Mouse (Mus musculus): ENCODE results near the gene Zdhhc13.

Gene Zdhhc13

GRCm38 (mm10) chr7:48842353-48842752, 53.5 kb downstream of the Zdhhc13 start:
- DNase-seq (ENCODE audit: low spot score in 2 of 2) = peak; percentile 65 to 78

GRCm38 (mm10) chr7:48843541-48843940, 54.7 kb downstream of the Zdhhc13 start:
- DNase-seq (ENCODE audit: low spot score in 2 of 2) = no peak

- no peak for DNase-seq (ENCODE audit: low spot score in 2 of 2)
Observed at GRCm38 (mm10) chr7:48845213-48845973, 56.6 kb downstream of the Zdhhc13 start.

GRCm38 (mm10) chr7:48846755-48847154, 58.0 kb downstream of the Zdhhc13 start:
- DNase-seq (ENCODE audit: low spot score in 2 of 2) = peak; percentile 36 to 58

GRCm38 (mm10) chr7:48847820-48848650, 59.2 kb downstream of the Zdhhc13 start, which contains the start of gene Csrp3:
Gene Csrp3 (minus strand): TSS chr7:48848033.
- peak; percentile 69 to 77 for DNase-seq (ENCODE audit: low spot score in 2 of 2)

GRCm38 (mm10) chr7:48851529-48852104, 62.8 kb downstream of the Zdhhc13 start:
- no peak for DNase-seq (ENCODE audit: low spot score in 2 of 2)

GRCm38 (mm10) chr7:48853496-48853895, 64.7 kb downstream of the Zdhhc13 start:
- peak in 1 of 2 experiments; percentile 47 for DNase-seq (ENCODE audit: low spot score in 2 of 2)

- DNase-seq (ENCODE audit: low spot score in 2 of 2) = no peak
Observed at GRCm38 (mm10) chr7:48855461-48855860, 66.7 kb downstream of the Zdhhc13 start.

- DNase-seq (ENCODE audit: low spot score in 2 of 2) = no peak
Observed at GRCm38 (mm10) chr7:48858257-48858656, 69.5 kb downstream of the Zdhhc13 start.

GRCm38 (mm10) chr7:48859362-48859761, 70.6 kb downstream of the Zdhhc13 start:
- no peak for DNase-seq (ENCODE audit: low spot score in 2 of 2)

GRCm38 (mm10) chr7:48860948-48861347, 72.1 kb downstream of the Zdhhc13 start:
- no peak for DNase-seq (ENCODE audit: low spot score in 2 of 2)

- no peak for DNase-seq (ENCODE audit: low spot score in 2 of 2)
Observed at GRCm38 (mm10) chr7:48861796-48862195, 73.0 kb downstream of the Zdhhc13 start.

- DNase-seq (ENCODE audit: low spot score in 2 of 2) = no peak
Observed at GRCm38 (mm10) chr7:48864199-48864598, 75.4 kb downstream of the Zdhhc13 start.

GRCm38 (mm10) chr7:48864671-48865458, 76.1 kb downstream of the Zdhhc13 start:
- no peak for DNase-seq (ENCODE audit: low spot score in 2 of 2)

GRCm38 (mm10) chr7:48867576-48867975, 78.8 kb downstream of the Zdhhc13 start:
- DNase-seq (ENCODE audit: low spot score in 2 of 2) = peak in 1 of 2 experiments; percentile 13

- no peak for DNase-seq (ENCODE audit: low spot score in 2 of 2)
Observed at GRCm38 (mm10) chr7:48870144-48870543, 81.3 kb downstream of the Zdhhc13 start.

GRCm38 (mm10) chr7:48870579-48871180, 81.9 kb downstream of the Zdhhc13 start:
- no peak for DNase-seq (ENCODE audit: low spot score in 2 of 2)

GRCm38 (mm10) chr7:48871292-48871691, 82.5 kb downstream of the Zdhhc13 start:
- DNase-seq (ENCODE audit: low spot score in 2 of 2) = no peak

GRCm38 (mm10) chr7:48875096-48875495, 86.3 kb downstream of the Zdhhc13 start:
- DNase-seq (ENCODE audit: low spot score in 2 of 2) = no peak

- peak; percentile 42 to 55 for DNase-seq (ENCODE audit: low spot score in 2 of 2)
Observed at GRCm38 (mm10) chr7:48876526-48876925, 87.7 kb downstream of the Zdhhc13 start.
